Mouse (Mus musculus) kidney, adult 18-20 months (tissue): ENCODE measurements around the gene Slc9a9.

Experiments used
- DNase-seq: peaks from one replicate; pipeline ENCODE4 v3.0.0; 2021

Gene Slc9a9

DNA sequence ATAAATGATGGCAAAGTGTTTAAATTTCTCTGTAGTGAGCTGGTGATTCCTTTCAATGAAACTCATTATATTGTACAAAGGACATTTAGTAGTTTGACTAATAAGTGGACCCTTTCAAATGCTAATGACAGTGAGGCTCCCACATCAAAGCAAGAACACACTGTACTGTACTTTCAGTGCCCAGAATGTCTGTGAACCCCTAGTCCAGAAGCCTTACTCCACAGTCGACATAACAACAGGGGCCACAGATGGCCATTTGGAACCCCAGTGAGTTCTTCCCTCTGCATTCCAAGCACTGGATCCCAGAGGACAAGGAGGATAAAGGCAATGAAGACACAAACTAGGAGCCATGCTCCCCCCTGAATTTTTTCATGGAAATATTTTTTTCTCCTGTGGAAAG, 299.4 kb downstream of the Slc9a9 start:
- DNase-seq, result no peak

DNA sequence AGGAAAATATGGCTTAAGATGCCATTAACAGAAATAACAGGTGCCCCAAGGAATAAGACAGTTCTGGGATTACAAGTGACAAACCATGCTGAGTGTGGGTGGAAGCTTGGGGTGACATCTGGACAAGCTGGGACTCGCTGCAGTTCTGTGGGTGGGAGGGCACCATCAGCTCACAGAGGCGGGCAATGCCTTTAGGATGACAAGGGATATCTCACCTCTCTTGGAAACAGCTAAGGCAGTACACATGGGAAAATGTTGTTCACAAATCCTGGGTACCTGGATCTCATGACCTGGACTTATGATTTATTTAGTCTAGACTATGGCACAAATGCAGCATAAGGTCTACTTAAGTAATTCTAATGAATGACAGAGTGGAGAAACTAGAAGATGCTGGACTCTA, 302.3 kb downstream of the Slc9a9 start:
- no peak for DNase-seq

DNA sequence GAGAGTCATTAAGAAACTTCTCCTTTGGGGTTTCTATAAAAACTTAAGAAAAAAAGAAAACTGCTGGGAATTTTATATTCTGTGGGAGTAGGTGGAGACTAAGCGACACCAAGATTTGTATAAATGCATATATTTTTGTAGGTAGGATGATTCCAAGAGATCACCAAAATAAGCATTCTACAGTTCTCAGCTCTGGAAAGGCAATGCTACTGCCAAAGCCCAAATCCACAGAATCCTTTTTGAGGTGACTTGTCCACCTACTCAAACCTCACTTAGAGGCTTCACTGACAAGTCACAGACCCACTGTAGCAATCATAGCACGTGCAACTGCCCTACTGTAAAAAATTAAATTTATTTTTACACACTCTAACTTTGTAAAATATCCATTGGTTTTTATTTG, 303.0 kb downstream of the Slc9a9 start:
- DNase-seq, result no peak

DNA sequence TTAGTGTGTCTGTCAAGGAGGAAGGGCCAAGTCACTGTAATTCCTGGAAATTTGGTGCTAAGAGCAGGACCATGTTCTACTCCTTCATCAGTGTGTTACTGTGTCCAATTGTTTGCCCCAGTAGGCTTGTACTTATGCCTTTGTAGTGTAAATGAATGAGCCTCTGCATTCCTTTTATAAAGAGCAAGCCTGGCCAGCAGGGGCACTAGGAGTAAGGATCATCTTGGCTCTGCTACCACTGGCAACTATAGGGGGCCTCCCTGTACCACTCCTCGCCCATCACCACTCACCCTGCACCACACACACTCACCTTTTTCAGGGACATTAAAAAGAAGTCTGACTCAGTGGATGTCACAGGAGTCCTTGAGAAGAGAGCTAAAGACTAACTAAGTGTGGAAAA, 306.5 kb downstream of the Slc9a9 start:
- DNase-seq, result no peak

DNA sequence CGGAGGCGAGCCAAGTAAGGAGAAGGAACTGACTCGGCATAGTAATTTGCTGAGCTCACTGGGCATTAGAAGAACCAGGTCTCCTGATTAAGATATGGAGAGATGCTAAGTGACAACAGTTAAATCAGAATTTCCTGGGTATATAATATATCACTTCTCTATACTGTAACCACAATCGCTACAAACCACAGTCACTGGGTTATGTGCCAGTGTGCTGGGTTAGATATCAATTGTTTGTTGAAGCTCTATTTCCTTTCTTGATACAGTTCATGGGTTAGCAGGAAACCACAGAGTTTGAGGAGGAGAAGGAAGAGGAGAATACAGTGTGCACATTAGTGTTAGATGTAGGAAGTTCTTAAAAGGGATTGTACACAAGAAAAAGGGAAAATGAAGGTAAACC, 323.9 kb downstream of the Slc9a9 start:
- DNase-seq, result no peak

DNA sequence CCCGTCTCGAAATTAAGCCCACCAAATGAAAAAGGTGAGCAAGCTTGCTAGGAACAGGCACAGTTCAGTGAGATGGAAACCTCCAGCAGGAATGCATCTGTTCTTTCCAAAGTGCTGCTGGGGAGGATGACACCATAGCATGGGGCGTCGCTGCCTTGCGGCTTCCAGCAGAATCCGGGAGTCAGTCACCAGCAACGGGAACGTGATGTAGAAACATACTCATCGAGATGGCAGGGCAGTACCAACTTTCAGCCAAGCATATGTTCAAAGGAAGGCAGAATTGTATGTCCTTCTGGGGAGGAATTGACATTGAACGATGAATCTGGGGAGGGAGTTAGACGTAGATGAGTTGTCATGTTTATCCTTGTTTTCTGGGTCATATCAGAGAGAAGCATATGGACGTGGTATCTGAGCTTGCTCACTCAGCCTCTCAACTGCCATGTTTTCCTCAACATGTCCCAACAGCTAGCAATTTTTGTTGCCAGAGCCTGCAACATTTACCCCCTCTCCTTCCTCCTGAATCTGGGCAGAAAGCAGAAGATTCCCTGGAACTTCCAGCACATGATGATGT, 350.5 kb downstream of the Slc9a9 start:
- no peak for DNase-seq

DNA sequence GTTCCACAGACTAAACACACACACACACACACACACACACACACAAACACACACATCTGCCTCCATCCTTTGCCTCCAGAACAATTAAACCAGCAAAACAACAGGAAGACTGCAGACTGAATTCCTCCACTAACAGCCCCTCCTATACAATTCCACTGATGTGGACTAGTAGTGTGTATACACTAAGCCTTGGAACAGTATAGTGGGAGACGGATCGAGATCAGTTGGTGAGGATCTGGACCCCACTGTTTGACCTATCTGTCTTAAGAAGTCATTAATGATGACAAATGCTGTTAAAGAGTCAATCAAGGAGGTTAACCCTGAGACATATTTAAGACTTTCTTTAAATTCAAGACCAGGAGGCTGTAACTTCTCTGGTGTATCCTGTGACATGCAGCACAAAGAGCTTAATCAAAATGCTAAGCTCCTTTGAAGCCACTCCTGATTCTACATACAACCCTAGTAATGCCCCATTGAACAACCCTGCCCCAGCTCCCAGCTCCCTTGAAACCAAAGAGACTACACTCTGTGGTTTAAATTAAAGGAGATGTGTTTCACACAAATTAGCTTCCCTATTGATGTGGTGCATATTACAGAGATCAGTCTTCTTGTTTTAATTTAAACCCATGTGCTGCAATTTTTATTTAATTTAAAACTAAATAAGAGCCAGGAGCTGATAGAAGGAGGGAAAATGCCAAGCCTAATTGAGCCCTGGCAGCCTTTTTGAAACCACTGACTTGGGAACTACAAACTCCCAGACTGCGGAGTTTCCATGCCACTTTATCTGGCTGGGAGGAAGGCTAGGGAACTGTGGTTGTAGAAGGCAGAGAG, 364.6 kb downstream of the Slc9a9 start:
- DNase-seq, result no peak

DNA sequence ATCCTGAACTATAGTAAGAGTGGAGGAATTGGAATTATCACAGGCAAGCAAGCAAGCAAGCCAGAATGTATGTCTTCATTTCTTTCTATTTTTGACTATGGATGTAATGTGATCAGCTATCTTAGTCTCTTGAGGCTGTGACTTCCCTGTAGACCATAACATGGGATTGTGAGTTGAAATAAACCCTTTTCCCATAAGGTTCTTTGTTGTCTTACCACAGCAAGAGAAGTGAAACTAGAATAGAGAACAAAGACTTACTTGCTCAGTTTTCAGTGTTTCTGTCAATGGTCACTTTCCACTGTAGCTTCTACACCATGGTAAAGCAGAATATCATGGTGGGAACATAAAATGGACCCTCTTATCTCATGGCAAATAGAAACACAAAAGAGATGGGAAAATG, 366.5 kb downstream of the Slc9a9 start:
- no peak for DNase-seq

DNA sequence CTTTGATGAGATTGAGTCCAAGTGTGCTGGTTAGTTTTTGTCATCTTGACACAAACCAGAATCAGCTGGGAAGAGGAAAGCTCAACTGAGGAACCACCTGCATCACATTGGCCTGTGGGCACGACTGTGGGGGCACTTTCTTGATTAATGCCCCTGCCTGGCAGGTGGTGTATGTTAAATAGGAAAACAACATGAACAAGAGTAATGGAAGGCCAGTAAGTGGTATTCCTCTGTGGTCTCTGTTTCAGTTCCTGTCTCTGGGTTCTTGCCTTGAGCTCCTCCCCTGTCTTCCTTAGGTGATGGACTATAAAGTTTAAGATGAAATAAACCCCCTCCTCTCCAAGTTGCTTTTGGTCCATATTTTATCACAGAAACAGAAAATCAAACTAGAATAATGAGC, 372.7 kb downstream of the Slc9a9 start:
- no peak for DNase-seq

DNA sequence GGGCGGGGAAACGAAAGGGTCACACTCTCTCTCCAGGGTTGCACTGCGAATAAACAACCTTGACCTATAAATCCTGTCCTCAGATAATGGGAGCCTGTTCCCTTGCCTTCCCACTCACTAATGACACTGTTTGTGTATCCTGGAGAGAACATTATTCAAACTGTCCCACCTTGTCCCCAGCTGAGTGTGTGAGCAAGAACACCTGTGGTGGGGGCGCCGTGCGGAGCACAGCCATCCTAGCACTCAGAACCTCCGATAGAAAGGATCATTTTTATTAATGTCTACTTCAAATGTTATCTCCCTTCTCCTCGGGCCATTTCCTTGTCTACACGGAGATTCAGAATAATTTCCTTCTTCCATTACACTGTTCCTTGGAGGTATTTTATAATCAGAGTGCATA, 382.5 kb downstream of the Slc9a9 start:
- DNase-seq, result no peak

DNA sequence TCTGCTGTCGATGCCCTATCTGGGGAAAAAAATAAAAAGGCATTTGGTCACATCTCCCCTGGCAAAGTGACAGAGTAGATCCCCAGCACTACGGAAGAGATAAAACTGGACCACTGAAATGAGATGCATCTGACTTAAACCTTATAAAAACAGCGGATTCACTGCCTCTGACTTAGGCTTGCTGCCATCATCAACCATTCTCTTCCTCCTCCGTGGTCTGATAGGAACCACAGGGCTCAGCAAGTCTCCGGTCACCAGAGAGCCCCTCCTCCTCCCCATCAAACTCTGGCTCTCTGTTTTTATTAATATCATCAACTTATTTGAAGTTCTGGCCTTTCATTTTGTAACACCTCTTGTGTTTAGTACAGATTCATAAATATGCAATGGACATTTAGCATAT, 383.5 kb downstream of the Slc9a9 start:
- no peak for DNase-seq

DNA sequence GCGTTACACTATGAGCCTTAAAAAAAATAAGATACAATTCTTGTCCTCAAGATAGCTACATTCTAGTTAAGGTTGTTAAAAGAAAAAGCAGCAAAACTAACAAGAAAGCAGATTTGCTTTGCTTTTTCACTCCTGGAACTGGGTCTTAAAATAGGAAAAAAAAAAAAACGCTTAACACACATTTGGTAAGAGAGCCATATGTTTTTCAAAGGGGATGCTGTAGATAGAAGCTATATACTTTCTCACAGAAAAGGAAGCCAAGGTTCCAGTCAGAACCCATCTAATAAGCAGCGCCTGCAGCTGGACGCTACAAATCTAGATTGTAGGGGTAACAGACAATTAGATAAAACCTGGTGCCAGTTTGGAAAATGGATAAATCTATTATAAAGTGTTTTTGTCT, 386.1 kb downstream of the Slc9a9 start:
- DNase-seq, result no peak

DNA sequence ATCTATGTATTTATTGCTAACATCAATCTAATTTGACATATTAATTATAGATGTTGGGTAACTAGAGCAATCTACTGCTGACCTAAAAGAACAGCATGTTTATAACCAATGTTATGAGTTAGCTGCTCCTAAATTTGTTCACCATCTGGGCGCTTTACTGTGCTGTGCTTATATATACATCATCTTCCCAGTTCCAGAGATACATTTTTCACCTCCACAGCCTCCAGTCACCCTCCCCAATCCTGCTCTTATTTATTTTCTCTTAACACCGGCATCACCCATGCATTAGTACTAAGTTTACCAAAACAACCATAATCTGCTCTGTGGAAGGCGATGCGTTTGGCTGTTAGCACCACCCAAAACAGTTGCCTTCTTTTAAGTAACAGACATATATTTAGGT, 391.0 kb downstream of the Slc9a9 start:
- no peak for DNase-seq

DNA sequence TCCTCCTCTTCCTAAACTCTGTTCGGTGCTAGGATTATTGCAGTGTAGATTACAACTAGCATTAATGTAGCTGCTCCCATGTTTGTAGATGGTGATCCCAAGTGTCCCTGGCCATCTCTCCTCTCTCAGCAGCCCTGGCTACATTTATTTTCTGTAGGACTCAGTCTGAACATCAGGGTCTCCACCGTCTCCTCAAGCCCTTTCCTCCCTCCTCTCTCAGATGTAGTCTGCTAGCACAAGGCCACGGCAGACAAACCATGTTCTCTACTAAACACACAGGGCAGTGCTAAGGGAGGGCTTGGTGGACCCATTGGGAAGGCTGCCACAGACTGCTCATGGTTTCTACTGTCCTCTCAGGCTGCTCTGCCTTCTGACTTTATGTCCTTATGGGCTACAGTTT, 397.3 kb downstream of the Slc9a9 start:
- no peak for DNase-seq

DNA sequence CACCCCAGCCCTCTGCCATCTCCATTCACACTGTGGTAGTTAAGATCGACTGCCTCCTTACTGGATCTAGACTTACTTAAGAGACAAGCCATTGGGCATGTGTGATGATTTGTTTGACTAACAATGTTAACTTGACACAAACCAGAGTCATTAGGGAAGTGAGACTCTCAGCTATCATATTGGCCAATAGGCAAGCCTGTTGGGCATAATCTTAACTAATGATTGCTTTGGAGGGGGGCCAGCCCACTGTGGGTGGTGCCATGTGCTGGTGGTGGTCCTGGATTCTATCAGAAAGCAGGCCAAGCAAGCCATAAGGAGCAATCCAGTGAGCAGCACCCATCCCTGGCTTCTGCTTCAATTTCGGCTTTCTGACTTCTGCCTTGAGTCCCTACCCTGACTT, 398.8 kb downstream of the Slc9a9 start:
- no peak for DNase-seq

DNA sequence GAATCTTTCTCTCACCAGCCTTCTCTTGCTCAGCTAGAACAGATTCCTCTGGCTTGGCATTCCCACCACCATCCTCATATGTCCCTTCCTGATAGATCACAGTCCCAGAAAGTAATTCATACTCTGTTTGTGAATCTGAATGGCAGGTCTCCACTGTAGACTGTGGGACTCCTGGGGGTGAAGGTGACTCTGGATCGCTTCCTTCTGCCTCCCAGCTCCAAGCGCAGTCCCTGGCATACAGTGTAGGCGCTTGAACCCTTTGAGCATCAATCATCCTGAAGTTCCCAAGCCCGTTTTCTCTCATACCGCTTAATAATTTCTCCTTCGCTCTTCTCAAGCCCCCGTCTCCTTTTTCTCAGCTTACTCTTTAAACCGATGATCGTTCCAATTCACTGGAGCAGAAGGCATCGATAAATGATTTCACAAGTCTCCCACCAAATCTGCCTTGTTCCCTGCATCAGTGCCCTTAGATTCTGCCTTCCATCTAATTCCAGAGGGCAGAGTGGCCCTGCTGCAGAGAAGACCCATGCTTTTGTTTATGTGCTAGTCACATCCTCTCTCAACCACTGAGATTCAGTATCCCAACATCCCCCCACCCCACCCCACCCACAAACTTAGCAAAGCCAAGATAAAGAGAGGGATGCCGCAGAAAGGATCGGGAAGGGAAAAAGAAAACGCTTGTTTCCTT, 401.3 kb downstream of the Slc9a9 start:
- no peak for DNase-seq

DNA sequence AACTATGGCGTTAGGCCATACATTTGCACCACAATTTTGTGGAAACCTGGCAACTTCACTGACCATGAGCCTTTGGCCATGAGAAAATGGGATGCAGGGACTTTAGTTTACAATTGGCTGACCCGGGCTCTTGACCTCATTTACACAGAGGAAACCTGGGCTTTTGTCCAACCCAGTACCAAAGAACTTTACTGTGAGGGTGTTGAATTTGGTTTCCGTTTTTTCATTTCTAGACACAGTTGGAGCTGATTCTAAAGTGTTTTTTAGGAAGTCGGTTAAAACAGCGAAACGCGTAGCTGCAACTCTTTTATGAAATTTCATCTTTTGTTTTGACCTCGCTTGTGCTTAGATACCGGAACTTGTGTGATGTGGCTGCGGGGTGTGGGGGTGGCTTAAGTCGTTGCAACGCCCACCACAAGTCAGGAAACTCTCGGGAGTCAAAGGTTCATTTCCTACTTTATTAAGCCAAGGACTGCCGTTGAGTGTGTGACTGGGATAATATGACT, 402.8 kb downstream of the Slc9a9 start:
- peak; percentile 33 for DNase-seq

DNA sequence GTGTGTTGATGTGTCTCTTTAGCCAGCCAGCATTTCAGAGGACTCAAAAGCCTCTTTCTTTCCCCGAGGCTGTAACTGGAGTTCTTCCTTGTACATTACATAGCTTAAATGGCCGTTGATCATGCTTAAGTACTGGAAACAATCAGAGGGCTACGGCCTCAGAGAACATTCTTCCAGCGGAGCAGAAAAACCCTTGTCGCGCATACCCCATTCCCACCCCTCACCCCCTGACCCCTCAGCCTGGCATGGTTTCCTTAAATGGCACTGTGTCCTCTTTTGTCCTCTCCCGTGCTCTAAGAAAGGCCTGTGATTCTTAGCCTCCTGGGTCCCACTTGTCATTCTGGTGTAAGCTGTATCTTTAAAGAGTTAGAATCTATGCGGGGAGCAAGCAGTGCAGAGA, 404.0 kb downstream of the Slc9a9 start:
- DNase-seq, result no peak

DNA sequence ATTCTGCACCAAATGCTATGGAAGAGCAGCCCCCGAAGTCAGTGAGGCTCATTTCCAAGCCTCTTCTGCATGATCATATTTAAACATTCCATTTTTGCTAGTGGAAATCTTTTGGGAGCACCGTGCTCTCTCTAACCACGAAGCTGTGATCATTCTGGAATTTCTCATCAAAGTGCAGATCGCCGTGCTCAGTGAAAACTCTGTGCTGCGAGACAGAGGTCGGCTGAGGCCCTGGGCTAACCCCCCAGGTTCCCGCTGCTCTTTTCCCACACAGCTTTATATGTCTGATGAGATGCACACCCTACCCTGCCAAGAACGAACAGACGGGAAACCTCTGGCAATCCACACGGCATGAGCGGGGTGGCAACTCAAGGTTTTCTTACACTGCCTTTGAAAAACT, 406.1 kb downstream of the Slc9a9 start:
- DNase-seq, result no peak

DNA sequence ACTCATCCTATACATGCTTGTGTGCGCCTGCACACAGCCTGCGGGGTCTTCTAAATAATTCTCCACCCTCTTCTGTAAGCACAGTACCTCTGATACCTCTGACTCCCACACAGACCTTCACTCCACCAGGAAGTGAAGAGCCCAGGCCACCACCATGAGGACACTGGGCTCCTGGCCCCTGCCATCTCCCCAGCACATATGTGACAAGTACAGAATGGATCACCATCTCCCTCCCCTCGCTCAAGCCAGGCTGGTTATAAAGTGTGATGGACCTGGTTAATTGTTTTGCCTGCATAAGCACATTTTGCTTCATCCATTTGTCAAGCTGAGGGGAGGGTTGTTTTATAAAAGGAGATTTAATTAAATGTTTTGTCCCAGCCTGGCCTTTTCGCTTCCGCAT, 408.2 kb downstream of the Slc9a9 start:
- no peak for DNase-seq

DNA sequence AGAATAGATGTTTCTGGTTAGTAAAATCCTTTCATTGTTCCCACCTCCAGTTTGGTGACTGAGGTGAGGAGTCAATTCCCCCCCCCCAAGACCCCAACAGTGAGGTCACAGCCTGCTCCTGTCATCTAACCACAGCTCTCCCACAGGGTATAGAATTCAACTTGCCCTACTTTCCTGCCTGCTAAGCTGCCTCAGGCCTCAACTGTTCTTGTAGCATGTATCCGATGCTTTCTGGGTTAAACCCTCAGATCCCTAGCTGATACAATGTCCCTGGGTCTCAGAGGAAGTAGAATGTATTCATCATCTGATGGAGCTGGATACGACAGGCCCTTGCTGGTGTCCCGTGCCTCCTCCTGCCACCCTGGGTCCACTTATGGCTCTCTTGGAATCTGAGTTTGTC, 408.9 kb downstream of the Slc9a9 start:
- no peak for DNase-seq

DNA sequence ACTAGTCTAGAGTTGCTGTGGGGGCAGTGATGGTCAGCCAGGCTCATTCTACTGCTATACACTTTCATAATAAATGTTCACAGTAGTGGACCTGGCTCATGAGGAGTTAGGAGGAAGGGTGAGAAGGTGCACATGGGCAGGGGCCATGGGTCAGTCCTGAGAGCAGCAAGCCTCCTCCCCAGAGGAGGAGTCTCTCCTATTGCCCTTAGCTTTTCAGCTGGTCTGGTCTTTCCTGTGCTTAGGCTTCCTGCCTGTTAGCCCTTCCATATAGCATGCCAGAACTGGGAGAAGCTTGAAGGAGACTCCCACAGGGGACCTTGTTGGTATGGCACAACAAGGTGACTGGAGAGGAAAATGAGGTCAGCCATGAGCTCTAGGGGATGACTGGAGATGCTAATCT, 410.2 kb downstream of the Slc9a9 start:
- no peak for DNase-seq

DNA sequence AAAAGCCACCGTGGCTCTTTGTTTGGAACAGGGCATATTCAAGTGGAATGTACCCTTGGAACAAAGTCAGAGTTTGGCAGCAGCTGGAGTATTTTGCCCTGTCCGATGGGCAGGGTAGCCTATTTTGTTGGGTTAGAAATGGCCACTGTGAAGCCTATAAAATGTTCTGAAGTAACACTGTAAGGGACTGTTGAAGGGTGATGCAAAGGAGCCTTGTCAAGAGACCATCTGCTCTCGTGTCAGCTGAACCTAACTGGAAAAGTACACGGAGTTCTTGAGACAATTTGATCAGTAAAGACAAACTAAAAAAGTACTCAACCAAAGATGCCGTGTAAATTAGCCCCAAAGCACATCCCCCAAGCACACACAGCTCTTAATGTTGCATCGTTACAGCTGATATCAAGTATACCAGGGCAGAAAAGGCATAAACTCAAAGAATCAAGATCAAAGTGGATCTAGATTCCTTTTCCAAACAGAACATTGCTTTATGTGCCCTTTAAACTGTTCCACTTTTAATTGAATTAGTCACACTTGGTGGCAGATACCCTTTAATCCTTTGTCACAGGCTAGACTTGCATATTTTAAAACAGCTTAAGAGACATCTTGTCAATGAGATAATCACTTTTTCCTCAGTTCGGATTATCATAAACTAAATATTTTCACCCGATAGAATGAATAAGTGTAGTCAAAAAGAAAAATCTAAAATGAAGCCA, 416.6 kb downstream of the Slc9a9 start:
- DNase-seq, result no peak

DNA sequence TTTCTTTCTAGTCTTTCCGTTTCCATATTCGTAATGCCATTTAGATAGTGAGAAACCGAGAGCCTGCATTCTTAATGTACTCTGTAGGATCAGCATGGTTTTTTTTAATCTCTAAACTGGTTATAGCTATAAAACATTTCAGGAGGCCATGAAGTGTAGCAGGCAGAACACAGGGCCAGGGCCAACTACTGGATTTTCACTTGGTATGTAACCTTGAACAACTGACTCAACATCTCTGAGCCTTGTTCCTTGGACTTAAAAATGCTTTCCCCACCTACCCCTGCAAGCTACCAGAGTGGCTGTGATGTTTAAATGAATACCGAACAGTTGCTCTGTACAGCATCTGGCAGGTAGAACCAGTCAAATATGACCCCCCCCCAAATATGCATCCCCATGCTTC, 418.5 kb downstream of the Slc9a9 start:
- no peak for DNase-seq
